Mouse (Mus musculus) bone marrow, adult 2 months (tissue): ENCODE measurements around the gene Scimp.

Experiments
- CTCF ChIP-seq: fragments of 200-500 bp; IDR thresholded peaks from 2 replicates; pipeline ENCODE4 v1.5.1; 2011; ENCODE audit warnings: low read length, control low read depth; ENCODE audit not compliant: control insufficient read depth, insufficient read depth
- POLR2A ChIP-seq: fragments of 200-500 bp; IDR thresholded peaks from 2 replicates; pipeline ENCODE4 v1.6.1; 2011; ENCODE audit warnings: low read depth, mild to moderate bottlenecking, control low read depth, low read length, borderline replicate concordance; ENCODE audit not compliant: control insufficient read depth

- TF ChIP-seq CTCF (no peak), POLR2A (no peak)
Observed at GRCm38 (mm10) chr11:70812365-70812764, at the start of gene Scimp.
